Mouse (Mus musculus): ENCODE data around the gene Prr12. TPM values are rescaled to one million over a fixed set of nuclear protein-coding genes. Genes with fewer than 3 reads are reported as not detected.

Gene Prr12
- polyA plus RNA-seq, 1 experiment from 2014 or later, result 18.9 TPM

- Histone ChIP-seq H3K27me3 (ENCODE audit: control insufficient read depth, insufficient read depth, low read length) (no peaks in the 10 kb centered on the region), H3K36me3 (ENCODE audit: control insufficient read depth, insufficient read depth, low read length) (peaks cover 97% of the 10 kb centered on the region), H3K4me1 (ENCODE audit: control insufficient read depth, insufficient read depth, low read length) (no peaks in the 10 kb centered on the region), H3K9ac (ENCODE audit: low read depth, low read length) (no peak overlapping the region), H3K4me2 (replicated peaks; ENCODE audit: low read depth, low read length) (no peak overlapping the region), H3K9me3 (ENCODE audit: control insufficient read depth, low read length) (no peaks in the 10 kb centered on the region), H3K27ac (ENCODE audit: low read depth, low read length) (no peak overlapping the region), H3K4me3 (ENCODE audit: low read length) (no peak overlapping the region)
- WGBS, result 93% methylated on average over 9 of the region's 9 CpGs
- ATAC-seq (ENCODE audit: low FRiP score, low TSS enrichment), result no peak
These were observed 14.3 kb downstream of the Prr12 start for GRCm38 (mm10) chr7:45038411-45038810.

- H3K4me2 ChIP-seq (replicated peaks; ENCODE audit: low read depth, low read length), result no peak overlapping the region
- H3K27me3 ChIP-seq (ENCODE audit: control insufficient read depth, insufficient read depth, low read length), result no peaks in the 10 kb centered on the region
- no peak overlapping the region for H3K9ac ChIP-seq (ENCODE audit: low read depth, low read length)
- no peak for ATAC-seq (ENCODE audit: low FRiP score, low TSS enrichment)
- WGBS, result 80% methylated on average over 7 of the region's 7 CpGs
- H3K4me3 ChIP-seq (ENCODE audit: low read length), result no peak overlapping the region
- no peak overlapping the region for H3K27ac ChIP-seq (ENCODE audit: low read depth, low read length)
- H3K9me3 ChIP-seq (ENCODE audit: control insufficient read depth, low read length), result no peaks in the 10 kb centered on the region
- H3K36me3 ChIP-seq (ENCODE audit: control insufficient read depth, insufficient read depth, low read length), result peaks cover 97% of the 10 kb centered on the region
- H3K4me1 ChIP-seq (ENCODE audit: control insufficient read depth, insufficient read depth, low read length), result no peaks in the 10 kb centered on the region
These were observed 14.8 kb downstream of the Prr12 start for GRCm38 (mm10) chr7:45037720-45038361.

GRCm38 (mm10) chr7:45036702-45037101 lies 16.0 kb downstream of the Prr12 start:
- H3K4me2 ChIP-seq (replicated peaks; ENCODE audit: low read depth, low read length), result no peak overlapping the region
- WGBS, result 78% methylated on average over 11 of the region's 11 CpGs
- peaks cover 97% of the 10 kb centered on the region for H3K36me3 ChIP-seq (ENCODE audit: control insufficient read depth, insufficient read depth, low read length)
- no peak for ATAC-seq (ENCODE audit: low FRiP score, low TSS enrichment)
- no peaks in the 10 kb centered on the region for H3K9me3 ChIP-seq (ENCODE audit: control insufficient read depth, low read length)
- H3K27ac ChIP-seq (ENCODE audit: low read depth, low read length), result no peak overlapping the region
- no peaks in the 10 kb centered on the region for H3K27me3 ChIP-seq (ENCODE audit: control insufficient read depth, insufficient read depth, low read length)
- H3K9ac ChIP-seq (ENCODE audit: low read depth, low read length), result no peak overlapping the region
- H3K4me1 ChIP-seq (ENCODE audit: control insufficient read depth, insufficient read depth, low read length), result no peaks in the 10 kb centered on the region
- H3K4me3 ChIP-seq (ENCODE audit: low read length), result no peak overlapping the region

DNA sequence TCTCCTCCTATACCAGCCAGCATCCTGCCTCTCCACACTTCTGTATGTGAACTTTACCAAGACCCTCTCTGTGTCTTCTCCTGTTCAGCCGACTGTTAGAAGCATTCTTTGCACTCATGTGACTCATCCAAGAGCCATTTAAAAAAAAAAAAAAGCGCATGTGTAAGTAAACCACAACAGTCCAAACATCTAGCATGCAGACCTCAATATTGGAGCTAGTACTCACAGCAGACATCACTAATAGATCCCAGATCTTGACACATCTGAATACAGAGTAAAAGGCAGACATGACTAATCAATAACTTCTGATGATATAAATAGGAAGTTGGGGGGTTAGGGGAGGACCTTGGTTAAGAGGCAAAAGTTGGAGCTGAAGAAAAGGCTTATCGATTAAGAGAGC lies 17.1 kb downstream of the Prr12 start:
- H3K9ac ChIP-seq (ENCODE audit: low read depth, low read length), result no peak overlapping the region
- H3K36me3 ChIP-seq (ENCODE audit: control insufficient read depth, insufficient read depth, low read length), result peaks cover 97% of the 10 kb centered on the region
- no peaks in the 10 kb centered on the region for H3K27me3 ChIP-seq (ENCODE audit: control insufficient read depth, insufficient read depth, low read length)
- 92% methylated on average over 3 of the region's 3 CpGs for WGBS
- no peaks in the 10 kb centered on the region for H3K4me1 ChIP-seq (ENCODE audit: control insufficient read depth, insufficient read depth, low read length)
- no peak overlapping the region for H3K27ac ChIP-seq (ENCODE audit: low read depth, low read length)
- no peak overlapping the region for H3K4me2 ChIP-seq (replicated peaks; ENCODE audit: low read depth, low read length)
- no peak overlapping the region for H3K4me3 ChIP-seq (ENCODE audit: low read length)
- no peak for ATAC-seq (ENCODE audit: low FRiP score, low TSS enrichment)
- H3K9me3 ChIP-seq (ENCODE audit: control insufficient read depth, low read length), result no peaks in the 10 kb centered on the region

DNA sequence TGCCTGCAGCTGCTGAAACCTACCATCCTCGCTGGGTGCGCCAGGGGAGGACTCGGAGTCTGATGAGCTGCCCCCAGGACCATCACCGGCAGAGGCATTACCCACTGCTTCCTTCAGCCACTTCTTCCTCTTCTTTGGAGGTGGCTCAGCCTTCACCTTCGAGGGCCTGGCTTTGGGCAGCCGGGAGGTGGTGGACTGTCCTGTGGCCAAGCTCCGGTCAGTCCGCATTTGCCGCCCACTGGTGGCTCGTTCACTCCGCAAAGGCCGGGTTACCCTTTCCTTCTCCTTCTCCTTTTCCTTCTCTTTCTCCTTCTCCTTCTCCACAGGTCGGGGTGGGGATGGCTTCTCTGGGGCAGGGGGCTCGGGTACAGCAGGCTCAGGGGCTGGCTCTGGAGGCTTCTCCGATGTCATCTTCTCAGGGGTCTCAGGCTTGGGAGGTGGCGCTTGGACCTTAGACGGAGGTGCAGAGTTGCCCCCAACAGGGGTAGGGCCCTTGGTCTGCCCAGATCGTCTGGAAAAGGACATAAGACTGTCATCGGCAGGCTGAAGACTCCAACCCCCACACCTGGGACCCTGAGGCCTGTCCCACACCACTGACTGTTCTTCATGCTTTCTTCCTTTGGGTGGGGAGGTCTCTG lies 18.8 kb downstream of the Prr12 start:
- H3K4me3 ChIP-seq (ENCODE audit: low read length), result no peak overlapping the region
- no peak overlapping the region for H3K27ac ChIP-seq (ENCODE audit: low read depth, low read length)
- no peaks in the 10 kb centered on the region for H3K4me1 ChIP-seq (ENCODE audit: control insufficient read depth, insufficient read depth, low read length)
- peaks cover 96% of the 10 kb centered on the region for H3K36me3 ChIP-seq (ENCODE audit: control insufficient read depth, insufficient read depth, low read length)
- no peak overlapping the region for H3K9ac ChIP-seq (ENCODE audit: low read depth, low read length)
- H3K9me3 ChIP-seq (ENCODE audit: control insufficient read depth, low read length), result no peaks in the 10 kb centered on the region
- no peaks in the 10 kb centered on the region for H3K27me3 ChIP-seq (ENCODE audit: control insufficient read depth, insufficient read depth, low read length)
- ATAC-seq (ENCODE audit: low FRiP score, low TSS enrichment), result no peak
- H3K4me2 ChIP-seq (replicated peaks; ENCODE audit: low read depth, low read length), result no peak overlapping the region
- 93% methylated on average over 19 of the region's 19 CpGs for WGBS

DNA sequence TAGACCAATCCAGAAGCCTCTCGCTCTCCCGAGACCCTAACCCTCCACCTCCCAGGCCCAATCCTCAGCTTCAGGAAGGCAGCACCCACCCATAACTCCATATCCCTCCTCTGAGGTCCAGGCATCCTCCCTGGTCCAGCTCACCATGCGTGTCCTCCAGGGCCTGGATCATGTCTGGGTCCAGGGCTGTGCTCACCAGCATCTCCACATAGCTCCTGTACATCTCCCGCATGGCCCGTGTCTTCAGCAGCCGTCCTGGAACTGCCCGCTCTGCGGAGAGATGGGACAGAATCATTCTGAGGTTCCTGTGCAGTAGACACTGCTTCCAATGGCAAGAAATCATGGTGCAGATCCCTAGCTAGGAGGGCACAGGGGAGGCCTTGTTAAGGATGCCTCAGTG lies 21.8 kb downstream of the Prr12 start:
- no peaks in the 10 kb centered on the region for H3K4me1 ChIP-seq (ENCODE audit: control insufficient read depth, insufficient read depth, low read length)
- 95% methylated on average over 8 of the region's 8 CpGs for WGBS
- ATAC-seq (ENCODE audit: low FRiP score, low TSS enrichment), result no peak

GRCm38 (mm10) chr7:45029995-45030394 lies 22.7 kb downstream of the Prr12 start:
- Histone ChIP-seq H3K9me3 (ENCODE audit: control insufficient read depth, low read length) (no peaks in the 10 kb centered on the region), H3K4me1 (ENCODE audit: control insufficient read depth, insufficient read depth, low read length) (no peaks in the 10 kb centered on the region), H3K4me3 (ENCODE audit: low read length) (no peak overlapping the region), H3K27ac (ENCODE audit: low read depth, low read length) (no peak overlapping the region), H3K27me3 (ENCODE audit: control insufficient read depth, insufficient read depth, low read length) (no peaks in the 10 kb centered on the region), H3K9ac (ENCODE audit: low read depth, low read length) (no peak overlapping the region), H3K4me2 (replicated peaks; ENCODE audit: low read depth, low read length) (no peak overlapping the region), H3K36me3 (ENCODE audit: control insufficient read depth, insufficient read depth, low read length) (peaks cover 78% of the 10 kb centered on the region)
- no peak for ATAC-seq (ENCODE audit: low FRiP score, low TSS enrichment)
- WGBS, result 87% methylated on average over 6 of the region's 6 CpGs

More for the DNA sequence above, 21.8 kb downstream of the Prr12 start:
- Histone ChIP-seq H3K9ac (ENCODE audit: low read depth, low read length) (no peak overlapping the region), H3K36me3 (ENCODE audit: control insufficient read depth, insufficient read depth, low read length) (peaks cover 87% of the 10 kb centered on the region), H3K4me2 (replicated peaks; ENCODE audit: low read depth, low read length) (no peak overlapping the region), H3K9me3 (ENCODE audit: control insufficient read depth, low read length) (no peaks in the 10 kb centered on the region), H3K27me3 (ENCODE audit: control insufficient read depth, insufficient read depth, low read length) (no peaks in the 10 kb centered on the region), H3K4me3 (ENCODE audit: low read length) (no peak overlapping the region), H3K27ac (ENCODE audit: low read depth, low read length) (no peak overlapping the region)

GRCm38 (mm10) chr7:45028351-45028750 lies 24.3 kb downstream of the Prr12 start:
- H3K9ac ChIP-seq (ENCODE audit: low read depth, low read length), result no peak overlapping the region
- no peak for ATAC-seq (ENCODE audit: low FRiP score, low TSS enrichment)
- 82% methylated on average over 11 of the region's 11 CpGs for WGBS
- H3K9me3 ChIP-seq (ENCODE audit: control insufficient read depth, low read length), result no peaks in the 10 kb centered on the region
- H3K36me3 ChIP-seq (ENCODE audit: control insufficient read depth, insufficient read depth, low read length), result peaks cover 62% of the 10 kb centered on the region
- H3K4me2 ChIP-seq (replicated peaks; ENCODE audit: low read depth, low read length), result no peak overlapping the region
- no peaks in the 10 kb centered on the region for H3K27me3 ChIP-seq (ENCODE audit: control insufficient read depth, insufficient read depth, low read length)
- H3K4me1 ChIP-seq (ENCODE audit: control insufficient read depth, insufficient read depth, low read length), result no peaks in the 10 kb centered on the region
- no peak overlapping the region for H3K27ac ChIP-seq (ENCODE audit: low read depth, low read length)
- H3K4me3 ChIP-seq (ENCODE audit: low read length), result no peak overlapping the region

GRCm38 (mm10) chr7:45027761-45028160 lies 24.9 kb downstream of the Prr12 start:
- Histone ChIP-seq H3K4me1 (ENCODE audit: control insufficient read depth, insufficient read depth, low read length) (no peaks in the 10 kb centered on the region), H3K4me3 (ENCODE audit: low read length) (no peak overlapping the region), H3K27ac (ENCODE audit: low read depth, low read length) (no peak overlapping the region), H3K9ac (ENCODE audit: low read depth, low read length) (no peak overlapping the region), H3K9me3 (ENCODE audit: control insufficient read depth, low read length) (no peaks in the 10 kb centered on the region), H3K36me3 (ENCODE audit: control insufficient read depth, insufficient read depth, low read length) (peaks cover 56% of the 10 kb centered on the region), H3K4me2 (replicated peaks; ENCODE audit: low read depth, low read length) (no peak overlapping the region), H3K27me3 (ENCODE audit: control insufficient read depth, insufficient read depth, low read length) (no peaks in the 10 kb centered on the region)
- ATAC-seq (ENCODE audit: low FRiP score, low TSS enrichment), result no peak
- 89% methylated on average over 9 of the region's 9 CpGs for WGBS

Data from kidney, embryonic 14.5 days (tissue).